Comparison of ENCODE assay signal across 30 mouse cellular contexts in the genomic region with DNA sequence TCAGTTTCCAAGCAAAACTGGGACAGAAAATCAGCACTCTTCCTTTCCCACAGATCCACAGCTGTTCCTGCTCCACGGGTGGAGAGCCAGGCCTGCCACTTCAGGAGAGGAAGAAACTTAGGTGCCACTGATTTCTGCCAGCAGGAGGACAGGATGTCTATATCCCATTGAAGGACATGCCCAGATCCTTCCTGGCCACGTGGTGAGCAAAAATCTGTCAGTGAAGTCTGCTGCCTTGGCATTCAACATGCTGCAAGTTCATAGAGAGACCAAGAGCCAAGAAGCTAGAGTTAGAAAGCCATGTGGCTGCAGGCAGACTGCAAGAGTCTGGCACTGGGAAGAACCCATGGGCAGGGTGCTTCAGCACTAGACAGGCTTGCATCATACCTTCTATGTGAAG. TPM values are rescaled to one million over a fixed set of nuclear protein-coding genes. Genes with fewer than 3 reads are reported as not detected.
DNase-seq lines count a peak whose midpoint lies in the region; ATAC-seq and TF ChIP-seq lines count a peak whose summit lies in the region.
"Had no signal": no experiment of that assay in that cellular context is flagged by ENCODE, and none has a peak within 500 bp of the region (broad histone marks: within the 10 kb centered on the region; RNA-seq: fewer than 3 reads in every experiment).

No protein-coding gene starts in this region.

- no peak overlapping the region for H3K27ac ChIP-seq in hindbrain, postnatal 0 days
- H3K27ac ChIP-seq in hindbrain, embryonic 11.5 days (ENCODE audit: low read depth, low read length), result no peak overlapping the region
- H3K27ac ChIP-seq in midbrain, postnatal 0 days (ENCODE audit: low read depth, low read length), result no peak overlapping the region
- no peak overlapping the region for H3K27ac ChIP-seq in midbrain, embryonic 13.5 days
- H3K27ac ChIP-seq in intestine, postnatal 0 days (ENCODE audit: low read depth, low read length), result no peak overlapping the region
- H3K27ac ChIP-seq: embryonic facial prominence, embryonic 12.5 days; forebrain, embryonic 15.5 days; heart, embryonic 13.5 days; hindbrain, embryonic 14.5 days; intestine, embryonic 15.5 days; midbrain, embryonic 12.5 days had no signal

- ATAC-seq in hindbrain, postnatal 0 days, result no peak
- no peak for ATAC-seq in hindbrain, embryonic 11.5 days (ENCODE audit: low FRiP score)
- ATAC-seq in midbrain, postnatal 0 days (ENCODE audit: low FRiP score), result no peak
- ATAC-seq in midbrain, embryonic 13.5 days, result no peak
- ATAC-seq in intestine, postnatal 0 days, result no peak
- ATAC-seq: forebrain, embryonic 15.5 days; intestine, embryonic 15.5 days had no signal

- H3K9me3 ChIP-seq in hindbrain, postnatal 0 days (ENCODE audit: low read length), result no peaks in the 10 kb centered on the region
- no peaks in the 10 kb centered on the region for H3K9me3 ChIP-seq in hindbrain, embryonic 11.5 days (ENCODE audit: control insufficient read depth, low read length)
- H3K9me3 ChIP-seq in midbrain, postnatal 0 days (ENCODE audit: low read length), result no peaks in the 10 kb centered on the region
- H3K9me3 ChIP-seq in midbrain, embryonic 13.5 days, result no peaks in the 10 kb centered on the region
- no peaks in the 10 kb centered on the region for H3K9me3 ChIP-seq in intestine, postnatal 0 days (ENCODE audit: control insufficient read depth)
- H3K9me3 ChIP-seq: embryonic facial prominence, embryonic 12.5 days; forebrain, embryonic 15.5 days; heart, embryonic 13.5 days; intestine, embryonic 15.5 days; midbrain, embryonic 12.5 days had no signal

- H3K4me3 ChIP-seq in hindbrain, postnatal 0 days (ENCODE audit: low read length), result no peak overlapping the region
- no peak overlapping the region for H3K4me3 ChIP-seq in hindbrain, embryonic 11.5 days (ENCODE audit: low read depth, low read length)
- no peak overlapping the region for H3K4me3 ChIP-seq in midbrain, postnatal 0 days (ENCODE audit: low read depth, low read length)
- no peak overlapping the region for H3K4me3 ChIP-seq in midbrain, embryonic 13.5 days (replicated peaks)
- no peak overlapping the region for H3K4me3 ChIP-seq in intestine, postnatal 0 days (ENCODE audit: low read depth, low read length)
- H3K4me3 ChIP-seq: embryonic facial prominence, embryonic 12.5 days; erythroblast, embryonic 14.5 days; forebrain, embryonic 15.5 days; heart, embryonic 13.5 days; intestine, embryonic 15.5 days; midbrain, embryonic 12.5 days; myocyte had no signal

- no peaks in the 10 kb centered on the region for H3K27me3 ChIP-seq in hindbrain, postnatal 0 days (ENCODE audit: insufficient read depth, low read length)
- no peaks in the 10 kb centered on the region for H3K27me3 ChIP-seq in hindbrain, embryonic 11.5 days (ENCODE audit: control insufficient read depth, insufficient read depth, low read length)
- H3K27me3 ChIP-seq in midbrain, postnatal 0 days (ENCODE audit: insufficient read depth, low read length), result no peaks in the 10 kb centered on the region
- H3K27me3 ChIP-seq in midbrain, embryonic 13.5 days, result no peaks in the 10 kb centered on the region
- H3K27me3 ChIP-seq in intestine, postnatal 0 days (replicated peaks; ENCODE audit: control insufficient read depth, insufficient read depth, low read length), result no peaks in the 10 kb centered on the region
- H3K27me3 ChIP-seq: embryonic facial prominence, embryonic 12.5 days; forebrain, embryonic 15.5 days; heart, embryonic 13.5 days; intestine, embryonic 15.5 days; midbrain, embryonic 12.5 days had no signal

- H3K36me3 ChIP-seq in hindbrain, postnatal 0 days (ENCODE audit: insufficient read depth, low read length), result no peaks in the 10 kb centered on the region
- no peaks in the 10 kb centered on the region for H3K36me3 ChIP-seq in hindbrain, embryonic 11.5 days (ENCODE audit: control insufficient read depth, insufficient read depth, low read length)
- H3K36me3 ChIP-seq in midbrain, postnatal 0 days (ENCODE audit: insufficient read depth, low read length), result no peaks in the 10 kb centered on the region
- no peaks in the 10 kb centered on the region for H3K36me3 ChIP-seq in midbrain, embryonic 13.5 days
- H3K36me3 ChIP-seq in intestine, postnatal 0 days (ENCODE audit: control insufficient read depth, insufficient read depth), result no peaks in the 10 kb centered on the region
- H3K36me3 ChIP-seq: embryonic facial prominence, embryonic 12.5 days; forebrain, embryonic 15.5 days; G1E; heart, embryonic 13.5 days; intestine, embryonic 15.5 days; midbrain, embryonic 12.5 days had no signal

- 54% methylated on average over 2 of the region's 2 CpGs for WGBS in hindbrain, postnatal 0 days
- WGBS in hindbrain, embryonic 11.5 days, result 77% methylated on average over 2 of the region's 2 CpGs
- 84% methylated on average over 2 of the region's 2 CpGs for whole genome bisulfite sequencing in midbrain, postnatal 0 days
- 77% methylated on average over 2 of the region's 2 CpGs for WGBS in midbrain, embryonic 13.5 days
- 56% methylated on average over 2 of the region's 2 CpGs for WGBS in intestine, postnatal 0 days

- peak; percentile 25 for DNase-seq in hindbrain, postnatal 0 days (ENCODE audit: low spot score)
- DNase-seq in hindbrain, embryonic 11.5 days (ENCODE audit: low spot score), result no peak
- peak; percentile 45 for DNase-seq in midbrain, postnatal 0 days (ENCODE audit: low spot score)
- peak; percentile 88 for DNase-seq in cerebellum, adult 9-11 months
- DNase-seq in MN1 (ENCODE audit: low spot score) (no peak), adipocyte (ENCODE audit: low spot score) (no peak)
- DNase-seq: adrenal gland, postnatal 25 days; liver; thymus, adult 2 months had no signal

- no peak; the same call in 1 of the 2 replicates for TF ChIP-seq CTCF in hindbrain, postnatal 0 days (IDR thresholded peaks at IDR 0.05; ENCODE audit: low read depth)
- TF ChIP-seq CTCF in midbrain, postnatal 0 days (IDR thresholded peaks at IDR 0.05), result no peak
- TF ChIP-seq CTCF in intestine, postnatal 0 days (IDR thresholded peaks at IDR 0.05; ENCODE audit: low read depth), result no peak

- no peaks in the 10 kb centered on the region for H3K4me1 ChIP-seq in hindbrain, postnatal 0 days (ENCODE audit: insufficient read depth, low read length)
- no peaks in the 10 kb centered on the region for H3K4me1 ChIP-seq in hindbrain, embryonic 11.5 days (replicated peaks; ENCODE audit: control insufficient read depth, insufficient read depth, low read length)
- H3K4me1 ChIP-seq in midbrain, postnatal 0 days (ENCODE audit: insufficient read depth, low read length), result no peaks in the 10 kb centered on the region
- H3K4me1 ChIP-seq in midbrain, embryonic 13.5 days (replicated peaks), result no peaks in the 10 kb centered on the region
- H3K4me1 ChIP-seq in intestine, postnatal 0 days (replicated peaks; ENCODE audit: control insufficient read depth, insufficient read depth, low read length), result no peaks in the 10 kb centered on the region
- H3K4me1 ChIP-seq: embryonic facial prominence, embryonic 12.5 days; forebrain, embryonic 15.5 days; heart, embryonic 13.5 days; intestine, embryonic 15.5 days; midbrain, embryonic 12.5 days had no signal

- H3K9ac ChIP-seq in hindbrain, postnatal 0 days (replicated peaks; ENCODE audit: low read length), result no peak overlapping the region
- H3K9ac ChIP-seq in hindbrain, embryonic 11.5 days (ENCODE audit: low read depth, low read length), result no peak overlapping the region
- H3K9ac ChIP-seq in midbrain, postnatal 0 days (replicated peaks; ENCODE audit: low read length, poor library complexity, severe bottlenecking), result no peak overlapping the region
- no peak overlapping the region for H3K9ac ChIP-seq in midbrain, embryonic 13.5 days (replicated peaks)
- no peak overlapping the region for H3K9ac ChIP-seq in intestine, postnatal 0 days (ENCODE audit: low read depth, low read length)
- H3K9ac ChIP-seq: embryonic facial prominence, embryonic 12.5 days; forebrain, embryonic 15.5 days; heart, embryonic 13.5 days; hindbrain, embryonic 14.5 days; intestine, embryonic 15.5 days; midbrain, embryonic 12.5 days had no signal

- no peak overlapping the region for H3K4me2 ChIP-seq in hindbrain, postnatal 0 days (ENCODE audit: low read depth, low read length)
- H3K4me2 ChIP-seq in hindbrain, embryonic 11.5 days (replicated peaks; ENCODE audit: low read depth, low read length), result no peak overlapping the region
- no peak overlapping the region for H3K4me2 ChIP-seq in midbrain, postnatal 0 days (ENCODE audit: low read depth, low read length, poor library complexity, severe bottlenecking)
- no peak overlapping the region for H3K4me2 ChIP-seq in midbrain, embryonic 13.5 days (replicated peaks)
- H3K4me2 ChIP-seq in intestine, postnatal 0 days (replicated peaks; ENCODE audit: low read depth), result no peak overlapping the region
- H3K4me2 ChIP-seq: embryonic facial prominence, embryonic 12.5 days; forebrain, embryonic 15.5 days; heart, embryonic 13.5 days; hindbrain, embryonic 14.5 days; intestine, embryonic 15.5 days; midbrain, embryonic 12.5 days had no signal

RNA-seq across cellular contexts. Expression of gene 9630041A04Rik, which starts 21.7 kb away (rescaled TPM):
- not detected in 2 replicates for total RNA-seq in hindbrain, postnatal 0 days (2014; rRNA removed)
- polyA plus RNA-seq in hindbrain, postnatal 0 days (2015; fragmentation: Nextera tagmentation; extraction: Ambion mirVana), result 0.24 and 0.52 TPM in 2 replicates
- 0.28 TPM in 1 of 2 replicates, not detected in the other for polyA plus RNA-seq in hindbrain, embryonic 11.5 days (2014; fragmentation: Nextera tagmentation; extraction: Ambion mirVana)
- not detected in 2 replicates for total RNA-seq in midbrain, postnatal 0 days (2014; rRNA removed)
- polyA plus RNA-seq in midbrain, postnatal 0 days (2015; fragmentation: Nextera tagmentation; extraction: Ambion mirVana), result 0.36 and 0.63 TPM in 2 replicates
- 0.94 and 1.1 TPM in 2 replicates for polyA plus RNA-seq in midbrain, embryonic 13.5 days (2015; fragmentation: Nextera tagmentation; extraction: Ambion mirVana)
- polyA plus RNA-seq in intestine, postnatal 0 days (2015; fragmentation: Nextera tagmentation; extraction: Ambion mirVana), result not detected in 2 replicates
- total RNA-seq: adrenal gland, postnatal 25 days; G1E; gastrocnemius, adult 18-20 months; heart, postnatal 25 days; left cerebral cortex, postnatal 36 days had no signal
- polyA plus RNA-seq: cortical plate, adult 2 months; embryonic facial prominence, embryonic 12.5 days; erythroblast, embryonic 14.5 days; G1E; gonadal fat pad, adult 2 months; heart, embryonic 13.5 days; kidney, embryonic 16.5 days; large intestine, adult 2 months; liver, embryonic 16.5 days; myocyte; spleen, adult 2 months; stomach, embryonic 16.5 days; thymus, adult 2 months had no signal

Comparison
In these comparisons a context has a peak if more than half of its experiments do, and no peak if none do; other contexts are left out.
1. DNase-seq: peak in hindbrain, postnatal 0 days (single experiment), midbrain, postnatal 0 days (single experiment) and cerebellum, adult 9-11 months (single experiment); none in hindbrain, embryonic 11.5 days (single experiment), MN1 (single experiment) and adipocyte (single experiment).